In genomic region chr2:45063300-45063890, GRCm38 (mm10) we compare ENCODE assay signal across 12 mouse cellular contexts. TPM values are rescaled to one million over a fixed set of nuclear protein-coding genes. Genes with fewer than 3 reads are reported as not detected.
DNase-seq lines count a peak whose midpoint lies in the region; ATAC-seq and TF ChIP-seq lines count a peak whose summit lies in the region.
"Had no signal": no experiment of that assay in that cellular context is flagged by ENCODE, and none has a peak within 500 bp of the region (broad histone marks: within the 10 kb centered on the region; RNA-seq: fewer than 3 reads in every experiment).

No protein-coding gene starts in this region.

- peaks cover 33% of the 10 kb centered on the region for H3K4me1 ChIP-seq in heart, embryonic 16.5 days (ENCODE audit: control insufficient read depth, insufficient read depth, low read length)
- H3K4me1 ChIP-seq in midbrain, embryonic 10.5 days = peaks cover 82% of the 10 kb centered on the region
- H3K4me1 ChIP-seq in midbrain, postnatal 0 days (ENCODE audit: insufficient read depth, low read length) = peaks cover 7% of the 10 kb centered on the region
- H3K4me1 ChIP-seq in forebrain, postnatal 0 days (ENCODE audit: insufficient read depth) = peaks cover 22% of the 10 kb centered on the region
- H3K4me1 ChIP-seq in midbrain, embryonic 13.5 days (replicated peaks) = peaks cover 63% of the 10 kb centered on the region

- no peak for DNase-seq in heart, adult 18-20 months
- DNase-seq in midbrain, embryonic 10.5 days (ENCODE audit: low spot score) = peak; percentile 39
- DNase-seq in midbrain, postnatal 0 days (ENCODE audit: low spot score) = no peak
- no peak for DNase-seq in forebrain, postnatal 0 days
- DNase-seq: cerebellum, adult 11-12 months; lung, postnatal 14 days had no signal

- no peaks in the 10 kb centered on the region for H3K9me3 ChIP-seq in heart, embryonic 16.5 days (replicated peaks; ENCODE audit: control insufficient read depth, low read length)
- H3K9me3 ChIP-seq in midbrain, embryonic 10.5 days (replicated peaks) = no peaks in the 10 kb centered on the region
- H3K9me3 ChIP-seq in midbrain, postnatal 0 days (ENCODE audit: low read length) = no peaks in the 10 kb centered on the region
- H3K9me3 ChIP-seq in forebrain, postnatal 0 days (ENCODE audit: low read length) = no peaks in the 10 kb centered on the region
- H3K9me3 ChIP-seq in midbrain, embryonic 13.5 days = no peaks in the 10 kb centered on the region
- H3K9me3 ChIP-seq: embryonic facial prominence, embryonic 12.5 days; limb, embryonic 13.5 days had no signal

- no peak for TF ChIP-seq CTCF in midbrain, postnatal 0 days (IDR thresholded peaks at IDR 0.05)
- TF ChIP-seq CTCF in forebrain, postnatal 0 days (IDR thresholded peaks at IDR 0.05; ENCODE audit: low read depth) = no peak

- H3K27ac ChIP-seq in heart, embryonic 16.5 days (ENCODE audit: low read length) = peak overlapping the region; percentile 15; the same call in 1 of the 2 replicates
- peak overlapping the region; percentile 68 for H3K27ac ChIP-seq in midbrain, embryonic 10.5 days (replicated peaks)
- H3K27ac ChIP-seq in midbrain, postnatal 0 days (ENCODE audit: low read depth, low read length) = no peak overlapping the region
- H3K27ac ChIP-seq in forebrain, postnatal 0 days (ENCODE audit: low read depth, low read length) = 0 out of 2 replicates have a peak overlapping the region, but pooled peaks have one; percentile 50
- peak overlapping the region; percentile 30; the same call in 1 of the 2 replicates for H3K27ac ChIP-seq in midbrain, embryonic 13.5 days
- H3K27ac ChIP-seq: embryonic facial prominence, embryonic 12.5 days; limb, embryonic 13.5 days had no signal

- 47% methylated on average over 7 of the region's 7 CpGs for WGBS in heart, embryonic 16.5 days
- 11% methylated on average over 7 of the region's 7 CpGs for WGBS in midbrain, embryonic 10.5 days
- WGBS in midbrain, postnatal 0 days = 22% methylated on average over 7 of the region's 7 CpGs
- WGBS in forebrain, postnatal 0 days = 23% methylated on average over 7 of the region's 7 CpGs
- 9% methylated on average over 7 of the region's 7 CpGs for WGBS in midbrain, embryonic 13.5 days

- no peaks in the 10 kb centered on the region for H3K36me3 ChIP-seq in heart, embryonic 16.5 days (ENCODE audit: control insufficient read depth, insufficient read depth)
- H3K36me3 ChIP-seq in midbrain, embryonic 10.5 days = peaks cover 23% of the 10 kb centered on the region
- H3K36me3 ChIP-seq in midbrain, postnatal 0 days (ENCODE audit: insufficient read depth, low read length) = no peaks in the 10 kb centered on the region
- H3K36me3 ChIP-seq in forebrain, postnatal 0 days (ENCODE audit: insufficient read depth) = no peaks in the 10 kb centered on the region
- H3K36me3 ChIP-seq in midbrain, embryonic 13.5 days = no peaks in the 10 kb centered on the region
- H3K36me3 ChIP-seq: embryonic facial prominence, embryonic 12.5 days; limb, embryonic 13.5 days had no signal

- no peak overlapping the region for H3K4me2 ChIP-seq in heart, embryonic 16.5 days (ENCODE audit: low read depth, low read length)
- H3K4me2 ChIP-seq in midbrain, postnatal 0 days (ENCODE audit: low read depth, low read length, poor library complexity, severe bottlenecking) = no peak overlapping the region
- no peak overlapping the region for H3K4me2 ChIP-seq in forebrain, postnatal 0 days (ENCODE audit: low read depth)
- H3K4me2 ChIP-seq in midbrain, embryonic 13.5 days (replicated peaks) = no peak overlapping the region; the same call in 1 of the 2 replicates
- H3K4me2 ChIP-seq: embryonic facial prominence, embryonic 12.5 days; limb, embryonic 13.5 days had no signal

- no peaks in the 10 kb centered on the region for H3K27me3 ChIP-seq in heart, embryonic 16.5 days (ENCODE audit: control insufficient read depth, insufficient read depth, low read length)
- H3K27me3 ChIP-seq in midbrain, embryonic 10.5 days (ENCODE audit: low read depth, poor library complexity, severe bottlenecking) = no peaks in the 10 kb centered on the region
- no peaks in the 10 kb centered on the region for H3K27me3 ChIP-seq in midbrain, postnatal 0 days (ENCODE audit: insufficient read depth, low read length)
- H3K27me3 ChIP-seq in forebrain, postnatal 0 days (ENCODE audit: insufficient read depth, low read length) = no peaks in the 10 kb centered on the region
- no peaks in the 10 kb centered on the region for H3K27me3 ChIP-seq in midbrain, embryonic 13.5 days
- H3K27me3 ChIP-seq: embryonic facial prominence, embryonic 12.5 days had no signal

- no peak overlapping the region for H3K9ac ChIP-seq in heart, embryonic 16.5 days (ENCODE audit: low read length)
- H3K9ac ChIP-seq in midbrain, postnatal 0 days (replicated peaks; ENCODE audit: low read length, poor library complexity, severe bottlenecking) = no peak overlapping the region
- 0 out of 2 replicates have a peak overlapping the region, but pooled peaks have one; percentile 31 for H3K9ac ChIP-seq in forebrain, postnatal 0 days
- no peak overlapping the region for H3K9ac ChIP-seq in midbrain, embryonic 13.5 days (replicated peaks)
- H3K9ac ChIP-seq: embryonic facial prominence, embryonic 12.5 days; limb, embryonic 13.5 days had no signal

- no peak overlapping the region for H3K4me3 ChIP-seq in heart, embryonic 16.5 days (ENCODE audit: low read length)
- H3K4me3 ChIP-seq in midbrain, embryonic 10.5 days = no peak overlapping the region
- no peak overlapping the region for H3K4me3 ChIP-seq in midbrain, postnatal 0 days (ENCODE audit: low read depth, low read length)
- H3K4me3 ChIP-seq in forebrain, postnatal 0 days (ENCODE audit: low read depth, low read length) = no peak overlapping the region
- no peak overlapping the region for H3K4me3 ChIP-seq in midbrain, embryonic 13.5 days (replicated peaks)
- H3K4me3 ChIP-seq: embryonic facial prominence, embryonic 12.5 days; limb, embryonic 13.5 days; myocyte had no signal

- ATAC-seq in heart, embryonic 16.5 days (replicated peaks; ENCODE audit: extremely low read depth, insufficient read depth, low FRiP score) = no peak
- no peak for ATAC-seq in midbrain, postnatal 0 days (ENCODE audit: low FRiP score)
- ATAC-seq in forebrain, postnatal 0 days = no peak
- ATAC-seq in midbrain, embryonic 13.5 days = no peak; the same call in 1 of the 2 replicates
- no peak for ATAC-seq in monocyte, adult 5-6 weeks (replicated peaks; ENCODE audit: insufficient number of reproducible peaks, low FRiP score, low TSS enrichment, poor library complexity, severe bottlenecking)

RNA-seq across cellular contexts. Expression of gene Zeb2, which starts 53.8 kb away (rescaled TPM):
- polyA plus RNA-seq in heart, embryonic 16.5 days (2015; fragmentation: Nextera tagmentation; extraction: Ambion mirVana) = 19.9 and 25.2 TPM in 2 replicates
- total RNA-seq in heart, adult 18-20 months (2021) = 10 to 100 TPM; 34.4 to 44.2 TPM
- 48.7 and 60.6 TPM in 2 replicates for polyA plus RNA-seq in midbrain, embryonic 10.5 days (2016; fragmentation: Nextera tagmentation; extraction: Ambion mirVana)
- total RNA-seq in midbrain, postnatal 0 days (2014; rRNA removed) = 39.6 and 48.1 TPM in 2 replicates
- polyA plus RNA-seq in midbrain, postnatal 0 days (2015; fragmentation: Nextera tagmentation; extraction: Ambion mirVana) = 13.4 and 15.3 TPM in 2 replicates
- total RNA-seq in forebrain, postnatal 0 days (2014; rRNA removed) = 150 and 186 TPM in 2 replicates
- polyA plus RNA-seq in forebrain, postnatal 0 days (2015; fragmentation: Nextera tagmentation; extraction: Ambion mirVana) = 47.7 and 50.6 TPM in 2 replicates
- 38.9 and 50.2 TPM in 2 replicates for polyA plus RNA-seq in midbrain, embryonic 13.5 days (2015; fragmentation: Nextera tagmentation; extraction: Ambion mirVana)
- total RNA-seq in monocyte, adult 5-6 weeks (2017) = 284 to 428 TPM (median 338 TPM) in 3 replicates
